Mouse (Mus musculus) left cerebral cortex, postnatal 25 days (tissue): ENCODE results near the gene Gm17334. TPM values are rescaled to one million over a fixed set of nuclear protein-coding genes. Genes with fewer than 3 reads are reported as not detected.

Experiments used
- microRNA-seq, 2 experiments: library from miRNA; unstranded; fragments of <30 nt; microRNA quantifications; one replicate each; pipeline ENCODE4 v1.2.0; 2022
- total RNA-seq, 2 experiments: library from RNA; stranded (reverse); gene quantifications; 2 replicates each; pipeline ENCODE4 v1.2.3; 2021

Gm17334 gene
- total RNA-seq, 2 experiments from 2014 or later, result 0.96 TPM; not detected in 1

Small RNA genes lying within 50 kb of the gene (microRNA-seq; reads per million reads assigned to microRNA genes)
- 0 to 0.34 reads per million in 2 experiments for gene Mir7671

Other genes with a start within 250 kb of the Gm17334 start
- gene Kif3a, start 205.8 kb downstream of the Gm17334 start, total RNA-seq, result 100 to 1,000 TPM; 129 to 130 TPM
- not detected for gene Il4, start 154.5 kb downstream of the Gm17334 start, total RNA-seq
- not detected for gene Il13, start 138.5 kb downstream of the Gm17334 start, total RNA-seq
- 1 to 10 TPM; 9.2 to 9.6 TPM for gene Rad50, start 65.9 kb downstream of the Gm17334 start, total RNA-seq
- not detected for gene Il5, start 52.4 kb downstream of the Gm17334 start, total RNA-seq
- gene Irf1, start 3.2 kb downstream of the Gm17334 start, total RNA-seq, result 1 to 10 TPM; 5.9 to 6.8 TPM
- 1 to 10 TPM; 2.2 to 3.5 TPM for gene Gm12216, start 86.1 kb upstream of the Gm17334 start, total RNA-seq
- gene Slc22a5, start 118.5 kb upstream of the Gm17334 start, total RNA-seq, result 1 to 10 TPM; 7.8 to 8.2 TPM
- gene Slc22a21, start 207.1 kb upstream of the Gm17334 start, total RNA-seq, result 1 to 10 TPM; 1.4 to 2.0 TPM